Mouse (Mus musculus) limb, embryonic 15.5 days (tissue): ENCODE measurements around the gene Commd1. TPM values are rescaled to one million over a fixed set of nuclear protein-coding genes. Genes with fewer than 3 reads are reported as not detected.

Experiments
- ATAC-seq: fragments of 200-750 bp; cut with Nextera tagmentation; 2 replicates; pipeline ENCODE4 v1.8.0; 2017; ENCODE audit warnings: low read depth, moderate TSS enrichment; ENCODE audit not compliant: insufficient number of reproducible peaks, low FRiP score, low TSS enrichment
- H3K27ac ChIP-seq: fragments of 300-500 bp; sonication (generic); 2 replicates; pipeline ENCODE4 v1.5.1; 2015; ENCODE audit warnings: moderate library complexity, mild to moderate bottlenecking, inconsistent platforms
- H3K27me3 ChIP-seq: fragments of 300-500 bp; sonication (generic); 2 replicates; pipeline ENCODE4 v1.6.1; 2015; ENCODE audit warnings: inconsistent platforms
- H3K36me3 ChIP-seq: fragments of 300-500 bp; sonication (generic); 2 replicates; pipeline ENCODE4 v1.6.1; 2015; ENCODE audit warnings: inconsistent platforms
- H3K4me1 ChIP-seq: fragments of 300-500 bp; sonication (generic); 2 replicates; pipeline ENCODE4 v1.6.1; 2015; ENCODE audit warnings: inconsistent platforms
- H3K4me2 ChIP-seq: fragments of 300-500 bp; sonication (generic); 2 replicates; pipeline ENCODE4 v1.6.1; 2015; ENCODE audit warnings: mild to moderate bottlenecking, inconsistent platforms
- H3K4me3 ChIP-seq: fragments of 300-500 bp; sonication (generic); 2 replicates; pipeline ENCODE4 v1.5.1; 2015; ENCODE audit warnings: mild to moderate bottlenecking, inconsistent platforms
- H3K9ac ChIP-seq: fragments of 300-500 bp; sonication (generic); 2 replicates; pipeline ENCODE4 v1.6.1; 2015; ENCODE audit warnings: inconsistent platforms
- H3K9me3 ChIP-seq: fragments of 300-500 bp; sonication (generic); 2 replicates; pipeline ENCODE4 v1.6.1; 2016; ENCODE audit warnings: inconsistent platforms
- WGBS: fragments of 180-500 bp; shearing (Covaris S2); methylation state at CpG from one replicate; pipeline ENCODE4 v1.1.7; 2015; 5-methylcytosine and 5-hydroxymethylcytosine counted together
- polyA plus RNA-seq: library from polyadenylated mRNA; unstranded; fragments of >200 nt; fragmentation: Nextera tagmentation; extraction: Ambion mirVana; gene quantifications from 2 replicates; pipeline ENCODE4 v1.2.1, GENCODE M21; 2015

Commd1 gene
- polyA plus RNA-seq, 1 experiment from 2014 or later, result 348 TPM

DNA sequence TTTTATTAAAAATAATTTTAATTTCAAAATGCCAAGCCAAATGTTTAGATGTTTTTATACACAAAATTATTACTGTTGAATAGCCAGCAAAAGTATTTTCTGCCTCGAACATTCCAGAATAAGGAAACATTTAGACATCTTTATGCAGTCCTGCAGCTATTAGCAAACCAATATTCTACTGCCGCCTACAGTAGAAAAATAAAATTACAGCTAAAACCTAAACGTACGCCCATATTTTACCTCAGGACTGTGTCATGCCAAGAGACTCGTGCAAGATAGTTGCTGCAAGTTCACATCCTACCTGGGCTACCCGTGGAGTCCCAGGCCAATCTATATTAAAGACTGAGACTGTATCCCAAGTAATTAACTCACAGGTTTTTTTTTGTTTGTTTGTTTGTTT, 12.7 kb downstream of the Commd1 start:
- H3K36me3 ChIP-seq, result peaks cover 44% of the 10 kb centered on the region
- no peak overlapping the region for H3K4me2 ChIP-seq
- H3K4me1 ChIP-seq, result peaks cover 5% of the 10 kb centered on the region; the same call in 1 of the 2 replicates
- no peaks in the 10 kb centered on the region for H3K27me3 ChIP-seq
- 55% methylated on average over 6 of the region's 6 CpGs for WGBS
- H3K27ac ChIP-seq, result no peak overlapping the region
- H3K9me3 ChIP-seq, result peaks cover 3% of the 10 kb centered on the region; the same call in 1 of the 2 replicates
- no peak overlapping the region for H3K4me3 ChIP-seq
- no peak overlapping the region for H3K9ac ChIP-seq
- no peak for ATAC-seq

DNA sequence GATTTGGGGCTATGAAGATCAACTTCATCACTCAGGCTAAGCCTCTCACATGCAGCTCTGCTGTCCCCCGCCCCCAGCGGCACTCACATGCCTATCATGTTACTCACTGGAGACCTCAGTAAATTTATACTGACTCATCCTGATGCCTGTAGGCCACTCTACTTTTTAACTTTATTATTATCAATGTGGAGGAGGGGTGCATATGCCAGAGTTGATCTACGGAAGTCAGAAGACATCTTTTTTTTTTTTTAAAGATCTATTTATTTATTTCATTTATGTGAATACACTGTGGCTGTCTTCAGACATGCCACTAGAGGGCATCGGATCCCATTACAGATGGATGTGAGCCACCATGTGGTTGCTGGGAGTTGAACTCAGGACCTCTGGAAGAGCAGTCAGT, 16.7 kb downstream of the Commd1 start:
- Histone ChIP-seq H3K9me3 (no peaks in the 10 kb centered on the region), H3K27ac (no peak overlapping the region), H3K4me3 (no peak overlapping the region), H3K4me1 (no peaks in the 10 kb centered on the region), H3K9ac (no peak overlapping the region), H3K4me2 (no peak overlapping the region), H3K27me3 (no peaks in the 10 kb centered on the region), H3K36me3 (peaks cover 19% of the 10 kb centered on the region; the same call in 1 of the 2 replicates)
- no peak for ATAC-seq
- WGBS, result 74% methylated on average over 4 of the region's 4 CpGs

DNA sequence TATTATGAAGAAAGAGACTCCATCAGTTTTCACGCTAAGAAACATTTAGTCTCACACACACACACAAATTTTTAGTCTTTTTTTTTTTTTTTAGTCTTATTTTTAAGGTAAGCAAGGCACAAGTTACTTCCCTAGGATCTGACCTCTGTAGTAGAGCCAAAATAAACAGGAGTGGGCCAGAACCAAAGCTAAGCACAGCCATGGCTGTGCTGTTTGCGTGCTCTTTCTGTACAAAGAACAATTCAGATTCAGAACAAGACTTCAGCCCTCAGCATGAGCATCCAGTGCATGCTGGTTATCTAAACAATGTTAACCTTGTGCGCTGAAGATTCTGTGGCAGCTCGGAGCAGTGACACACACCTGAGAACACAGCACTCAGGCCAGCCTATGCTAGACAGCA, 17.8 kb downstream of the Commd1 start:
- Histone ChIP-seq H3K9ac (no peak overlapping the region), H3K4me1 (no peaks in the 10 kb centered on the region), H3K36me3 (peaks cover 16% of the 10 kb centered on the region; the same call in 1 of the 2 replicates), H3K27me3 (no peaks in the 10 kb centered on the region), H3K4me3 (no peak overlapping the region), H3K27ac (no peak overlapping the region), H3K4me2 (no peak overlapping the region), H3K9me3 (no peaks in the 10 kb centered on the region)
- 78% methylated on average over 4 of the region's 4 CpGs for WGBS
- no peak for ATAC-seq

DNA sequence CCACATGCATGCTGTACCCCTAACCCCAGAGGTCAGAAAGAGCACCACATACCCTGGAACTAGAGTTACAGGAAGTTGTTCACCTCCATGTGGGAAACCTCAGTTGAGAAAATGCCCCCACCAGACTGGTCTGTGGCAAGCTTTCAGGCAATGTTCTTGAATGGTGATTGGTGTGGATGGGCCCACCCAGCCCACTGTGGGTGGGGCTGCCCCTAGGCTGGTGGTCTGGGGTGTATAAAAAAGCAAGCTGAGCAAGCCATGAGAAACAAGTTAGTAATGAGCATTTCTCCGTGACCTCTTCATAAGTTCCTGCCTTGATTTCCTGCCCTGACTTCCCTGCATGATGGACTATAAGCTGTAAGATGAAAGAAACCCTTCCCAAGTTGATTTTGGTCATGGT, 20.1 kb downstream of the Commd1 start:
- 76% methylated on average over 1 of the region's 1 CpGs for WGBS
- H3K4me1 ChIP-seq, result no peaks in the 10 kb centered on the region
- ATAC-seq, result no peak
- H3K36me3 ChIP-seq, result peaks cover 13% of the 10 kb centered on the region; the same call in 1 of the 2 replicates
- H3K9me3 ChIP-seq, result no peaks in the 10 kb centered on the region
- no peak overlapping the region for H3K9ac ChIP-seq
- no peak overlapping the region for H3K27ac ChIP-seq
- H3K27me3 ChIP-seq, result no peaks in the 10 kb centered on the region
- no peak overlapping the region for H3K4me2 ChIP-seq
- H3K4me3 ChIP-seq, result no peak overlapping the region

DNA sequence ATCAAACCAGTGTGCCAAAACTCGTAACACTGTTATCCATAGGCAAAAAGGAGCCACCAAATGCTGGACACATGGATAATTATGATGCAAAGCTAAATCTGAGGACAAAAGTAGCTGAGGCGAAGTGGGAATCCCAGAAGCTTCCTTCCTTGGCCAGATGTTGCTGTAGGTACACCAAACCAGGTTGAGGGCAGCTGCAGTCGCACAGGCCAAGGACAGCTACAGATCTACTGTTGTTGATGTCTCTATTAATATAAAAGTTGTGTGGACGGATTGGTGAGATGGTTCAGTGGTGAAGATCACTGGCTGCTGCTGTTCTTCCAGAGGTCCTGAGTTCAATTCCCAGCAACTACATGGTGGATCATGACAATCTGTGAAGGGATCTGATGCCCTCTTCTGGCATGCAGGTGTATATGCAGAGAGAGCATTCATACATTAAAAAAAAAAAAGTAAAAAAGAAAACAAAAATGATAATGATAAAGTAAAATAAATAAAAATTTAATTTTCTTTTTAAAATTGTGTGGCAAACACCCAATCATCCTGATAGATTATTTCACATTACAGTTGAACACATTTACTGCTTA, 24.3 kb downstream of the Commd1 start:
- Histone ChIP-seq H3K4me3 (no peak overlapping the region), H3K36me3 (0 out of 2 replicates have a peak, but pooled peaks cover 7% of the 10 kb centered on the region), H3K27me3 (no peaks in the 10 kb centered on the region), H3K4me2 (no peak overlapping the region), H3K4me1 (no peaks in the 10 kb centered on the region), H3K9me3 (no peaks in the 10 kb centered on the region), H3K9ac (no peak overlapping the region), H3K27ac (no peak overlapping the region)
- ATAC-seq, result no peak
- 89% methylated on average over 4 of the region's 4 CpGs for WGBS

DNA sequence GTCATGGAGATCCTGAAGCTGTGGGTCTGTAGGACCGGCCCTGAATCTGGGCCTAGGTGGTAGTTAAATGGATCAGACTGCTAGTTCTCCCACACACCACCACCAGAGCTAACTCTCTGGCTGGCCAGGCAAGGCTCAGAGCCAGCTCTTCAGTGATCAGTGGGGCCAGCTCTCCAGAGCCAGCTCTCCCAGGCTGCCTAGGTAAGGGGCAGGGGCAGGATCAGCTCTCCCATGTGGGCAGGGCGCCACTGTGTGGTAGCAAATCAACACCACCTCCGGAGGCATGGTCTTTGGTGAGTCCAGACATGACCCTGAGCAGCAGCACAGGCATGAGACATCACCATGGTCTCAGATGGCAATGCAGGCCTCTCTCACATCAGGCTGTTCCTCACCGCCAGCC, 25.4 kb downstream of the Commd1 start:
- no peak for ATAC-seq
- H3K27ac ChIP-seq, result no peak overlapping the region
- 76% methylated on average over 4 of the region's 4 CpGs for WGBS
- no peak overlapping the region for H3K4me3 ChIP-seq
- H3K9me3 ChIP-seq, result no peaks in the 10 kb centered on the region
- no peaks in the 10 kb centered on the region for H3K4me1 ChIP-seq
- H3K4me2 ChIP-seq, result no peak overlapping the region
- no peak overlapping the region for H3K9ac ChIP-seq
- H3K36me3 ChIP-seq, result 0 out of 2 replicates have a peak, but pooled peaks cover 7% of the 10 kb centered on the region
- no peaks in the 10 kb centered on the region for H3K27me3 ChIP-seq

DNA sequence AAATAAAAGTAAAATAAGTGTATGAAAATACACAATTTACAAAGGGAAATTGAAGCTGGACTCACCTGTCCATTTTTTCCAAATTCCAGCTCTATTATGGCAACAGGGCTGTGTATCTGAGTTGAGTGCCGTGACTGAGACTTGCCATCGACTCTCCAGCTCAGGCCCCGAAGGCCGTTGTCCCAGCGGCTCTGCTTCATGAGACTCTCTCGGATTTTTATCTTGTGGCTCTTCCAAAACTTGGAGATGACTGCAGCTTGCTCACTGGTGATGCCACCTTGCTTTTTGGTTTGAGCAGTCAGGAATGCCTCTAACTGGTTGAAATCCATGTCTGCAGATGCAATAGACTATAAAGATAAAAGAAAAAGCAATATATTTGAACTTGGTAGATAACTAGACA, 25.8 kb downstream of the Commd1 start:
- WGBS, result 94% methylated on average over 6 of the region's 6 CpGs
- Histone ChIP-seq H3K4me2 (no peak overlapping the region), H3K36me3 (0 out of 2 replicates have a peak, but pooled peaks cover 7% of the 10 kb centered on the region), H3K27ac (no peak overlapping the region), H3K9me3 (no peaks in the 10 kb centered on the region), H3K27me3 (no peaks in the 10 kb centered on the region), H3K9ac (no peak overlapping the region), H3K4me1 (no peaks in the 10 kb centered on the region), H3K4me3 (no peak overlapping the region)
- ATAC-seq, result no peak

DNA sequence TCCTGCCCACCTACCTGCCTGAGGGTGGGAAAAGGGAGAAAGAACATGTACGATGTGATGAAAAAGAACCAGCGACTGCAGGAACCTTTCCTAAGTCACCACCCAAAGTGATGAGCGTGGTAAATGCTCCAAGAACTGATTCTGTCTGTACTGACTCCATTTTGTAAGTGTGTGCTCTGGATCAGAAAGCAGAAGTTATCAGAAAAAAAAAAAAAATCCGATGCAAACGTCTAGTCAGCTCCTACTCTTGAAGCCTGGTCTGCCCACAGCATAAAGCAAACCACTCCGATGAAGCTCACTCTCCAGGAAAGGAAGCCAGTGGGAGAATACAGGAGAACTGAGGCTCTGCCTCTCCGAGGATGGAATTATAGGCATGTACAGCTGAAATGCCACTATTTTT, 29.5 kb downstream of the Commd1 start:
- Histone ChIP-seq H3K4me3 (no peak overlapping the region), H3K4me1 (no peaks in the 10 kb centered on the region), H3K4me2 (no peak overlapping the region), H3K9me3 (no peaks in the 10 kb centered on the region), H3K9ac (no peak overlapping the region), H3K36me3 (0 out of 2 replicates have a peak, but pooled peaks cover 7% of the 10 kb centered on the region), H3K27me3 (no peaks in the 10 kb centered on the region), H3K27ac (no peak overlapping the region)
- ATAC-seq, result no peak
- 88% methylated on average over 7 of the region's 7 CpGs for WGBS

DNA sequence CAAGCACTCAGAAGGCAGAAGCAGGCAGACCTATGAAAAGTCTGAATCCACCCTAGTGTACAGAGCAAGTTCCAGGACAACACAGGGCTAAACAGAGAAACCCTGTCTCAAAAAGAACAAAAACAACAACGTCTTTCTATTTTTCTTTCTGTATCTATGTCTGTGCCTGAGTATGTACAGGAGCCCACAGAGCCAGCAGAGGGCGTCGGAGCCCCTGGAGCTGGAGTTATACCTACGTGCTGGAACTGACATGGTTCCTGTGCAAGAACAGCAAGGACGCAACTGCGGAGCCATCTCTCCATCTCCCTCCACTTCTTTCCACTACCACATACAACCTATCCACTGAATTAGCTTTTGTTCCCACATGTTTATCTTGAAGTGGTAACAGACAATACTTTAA, 32.1 kb downstream of the Commd1 start:
- 93% methylated on average over 6 of the region's 6 CpGs for WGBS
- H3K4me3 ChIP-seq, result no peak overlapping the region
- H3K36me3 ChIP-seq, result 0 out of 2 replicates have a peak, but pooled peaks cover 4% of the 10 kb centered on the region
- H3K27me3 ChIP-seq, result no peaks in the 10 kb centered on the region
- ATAC-seq, result no peak
- H3K9me3 ChIP-seq, result no peaks in the 10 kb centered on the region
- no peak overlapping the region for H3K27ac ChIP-seq
- no peak overlapping the region for H3K4me2 ChIP-seq
- H3K4me1 ChIP-seq, result no peaks in the 10 kb centered on the region
- no peak overlapping the region for H3K9ac ChIP-seq

DNA sequence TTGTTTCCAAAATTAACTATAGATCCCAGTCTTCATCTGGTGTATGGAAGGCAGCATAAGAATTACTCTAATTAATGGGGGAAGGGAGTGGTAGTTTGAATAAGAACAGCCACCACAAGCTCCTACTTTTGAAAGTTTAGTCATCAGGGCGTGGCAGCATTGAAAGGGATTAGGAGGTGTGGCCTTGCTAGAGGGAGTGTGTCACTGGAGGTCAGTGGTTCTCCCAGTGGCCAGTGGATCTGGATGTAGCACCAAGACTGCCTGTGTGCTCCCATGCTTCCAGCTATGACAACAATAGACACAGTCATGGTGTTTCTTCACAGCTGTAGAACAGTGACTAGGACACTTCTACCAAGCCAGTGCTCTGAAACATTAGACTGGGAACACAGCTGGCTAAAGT, 33.1 kb downstream of the Commd1 start:
- no peaks in the 10 kb centered on the region for H3K27me3 ChIP-seq
- H3K36me3 ChIP-seq, result no peaks in the 10 kb centered on the region
- H3K4me3 ChIP-seq, result no peak overlapping the region
- H3K4me2 ChIP-seq, result no peak overlapping the region
- no peak for ATAC-seq
- no peak overlapping the region for H3K27ac ChIP-seq
- no peaks in the 10 kb centered on the region for H3K4me1 ChIP-seq
- H3K9ac ChIP-seq, result no peak overlapping the region
- no peaks in the 10 kb centered on the region for H3K9me3 ChIP-seq
- WGBS, result 85% methylated on average over 1 of the region's 1 CpGs

DNA sequence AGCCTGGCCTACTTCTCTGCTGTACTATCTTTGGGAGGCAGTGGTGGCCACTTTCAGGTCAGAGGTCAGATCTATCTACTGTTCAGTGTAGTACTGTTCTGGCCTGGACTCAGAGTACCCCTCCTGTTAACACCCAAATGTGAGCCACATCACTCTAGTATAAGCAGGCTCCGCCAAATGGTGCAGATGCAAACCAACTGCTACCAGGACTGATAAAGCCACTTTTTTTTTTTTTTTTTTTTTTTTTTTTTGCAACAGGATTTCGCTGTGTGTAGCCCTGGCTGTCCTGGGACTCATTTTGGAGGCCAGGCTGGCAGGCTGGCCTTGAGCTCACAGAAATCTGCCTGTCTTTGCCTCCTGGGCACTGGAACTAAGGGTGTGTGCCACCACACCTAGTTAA, 43.2 kb downstream of the Commd1 start:
- no peak for ATAC-seq
- Histone ChIP-seq H3K4me3 (no peak overlapping the region), H3K9me3 (no peaks in the 10 kb centered on the region), H3K36me3 (no peaks in the 10 kb centered on the region), H3K27ac (no peak overlapping the region), H3K4me2 (no peak overlapping the region), H3K4me1 (no peaks in the 10 kb centered on the region), H3K27me3 (no peaks in the 10 kb centered on the region), H3K9ac (no peak overlapping the region)
- WGBS, result 94% methylated on average over 2 of the region's 2 CpGs

DNA sequence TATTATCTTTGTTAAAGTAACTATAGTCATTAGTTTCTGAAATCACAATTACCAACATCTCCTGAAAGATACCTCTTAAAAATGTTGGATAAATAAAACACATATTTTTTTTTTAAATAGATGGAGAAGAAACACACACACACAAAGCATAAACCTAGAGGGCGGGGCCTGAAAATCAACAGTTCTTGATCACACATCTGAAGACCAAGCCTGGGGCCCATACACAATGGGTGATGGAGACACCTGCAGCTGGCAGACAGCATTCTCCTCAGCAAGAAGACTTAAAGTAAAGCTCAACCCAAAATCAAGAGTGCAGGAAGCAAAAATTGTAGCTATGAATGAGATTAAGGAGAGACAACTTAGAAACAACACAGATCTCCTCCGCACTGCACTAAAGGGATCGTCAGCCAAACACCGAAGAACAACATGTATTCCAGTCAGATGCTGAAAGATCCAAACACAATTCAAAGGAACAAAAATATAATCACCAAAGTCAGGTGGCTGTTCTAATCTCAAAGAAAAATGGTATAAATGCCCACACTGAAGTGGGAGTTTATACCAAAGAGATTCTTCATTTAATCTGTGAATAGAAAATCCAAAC, 44.4 kb downstream of the Commd1 start:
- Histone ChIP-seq H3K4me1 (no peaks in the 10 kb centered on the region), H3K4me3 (no peak overlapping the region), H3K4me2 (no peak overlapping the region), H3K27ac (no peak overlapping the region), H3K27me3 (no peaks in the 10 kb centered on the region), H3K9me3 (no peaks in the 10 kb centered on the region), H3K9ac (no peak overlapping the region), H3K36me3 (no peaks in the 10 kb centered on the region)
- 94% methylated on average over 4 of the region's 4 CpGs for WGBS
- no peak for ATAC-seq
